Mouse (Mus musculus) thymus, postnatal 14 days (tissue): ENCODE results near the gene Spag9.
"Not testable (repeated sequence)": the region's sequence is repeated elsewhere in the genome, so short reads cannot be mapped to it uniquely, and the experiment has no call there.

Experiments used
- DNase-seq: peaks from one replicate; pipeline ENCODE4 v3.0.0; 2021

Spag9 gene

GRCm38 (mm10) chr11:93987026-93987425 lies 8.9 kb upstream of the Spag9 start:
- no peak for DNase-seq

- no peak for DNase-seq
Measured at GRCm38 (mm10) chr11:93987625-93988327, 8.1 kb upstream of the Spag9 start.

GRCm38 (mm10) chr11:93988328-93989062 lies 7.4 kb upstream of the Spag9 start:
- DNase-seq, result no peak

GRCm38 (mm10) chr11:93994531-93994930 lies 1.4 kb upstream of the Spag9 start:
- DNase-seq, result no peak

- DNase-seq, result peak; percentile 72
Measured at GRCm38 (mm10) chr11:93995111-93995719, 676 bp upstream of the Spag9 start.

GRCm38 (mm10) chr11:93996306-93997140 lies 632 bp downstream of the Spag9 start:
- DNase-seq, result peak; percentile 64

- DNase-seq, result peak; percentile 54
Measured at GRCm38 (mm10) chr11:93997141-93997775, 1.4 kb downstream of the Spag9 start.

- DNase-seq, result no peak
Measured at GRCm38 (mm10) chr11:93999276-93999675, 3.4 kb downstream of the Spag9 start.

GRCm38 (mm10) chr11:94003346-94003745 lies 7.5 kb downstream of the Spag9 start:
- no peak for DNase-seq

- DNase-seq, result no peak
Measured at GRCm38 (mm10) chr11:94019091-94019490, 23.2 kb downstream of the Spag9 start.

GRCm38 (mm10) chr11:94020403-94020802 lies 24.5 kb downstream of the Spag9 start:
- DNase-seq, result no peak

- DNase-seq, result no peak
Measured at GRCm38 (mm10) chr11:94026289-94026688, 30.4 kb downstream of the Spag9 start.

GRCm38 (mm10) chr11:94032084-94032483 lies 36.2 kb downstream of the Spag9 start:
- DNase-seq, result no peak

GRCm38 (mm10) chr11:94032971-94033370 lies 37.1 kb downstream of the Spag9 start:
- DNase-seq, result no peak

- peak; percentile 14 for DNase-seq
Measured at GRCm38 (mm10) chr11:94035974-94036373, 40.1 kb downstream of the Spag9 start.

- DNase-seq, result no peak
Measured at GRCm38 (mm10) chr11:94041475-94041874, 45.6 kb downstream of the Spag9 start.

GRCm38 (mm10) chr11:94042301-94042700 lies 46.4 kb downstream of the Spag9 start:
- not testable (repeated sequence) for DNase-seq

GRCm38 (mm10) chr11:94043998-94044985 lies 48.4 kb downstream of the Spag9 start:
- DNase-seq, result no peak

GRCm38 (mm10) chr11:94045016-94045415 lies 49.1 kb downstream of the Spag9 start:
- no peak for DNase-seq

GRCm38 (mm10) chr11:94047288-94047687 lies 51.4 kb downstream of the Spag9 start:
- no peak for DNase-seq

GRCm38 (mm10) chr11:94054176-94054575 lies 58.3 kb downstream of the Spag9 start:
- no peak for DNase-seq
